Mouse (Mus musculus) embryo, embryonic 10 days (tissue): ENCODE measurements around the gene Hoxa9.

Source experiments
- DNase-seq: peaks from one replicate; pipeline ENCODE4 v3.0.0-alpha.2; 2015; ENCODE audit warnings: low spot score

Hoxa9 gene

GRCm38 (mm10) chr6:52261751-52262462 is 31.0 kb upstream of the Hoxa9 start:
- no peak for DNase-seq

- peak; percentile 51 for DNase-seq
Measured at GRCm38 (mm10) chr6:52260654-52261575, 30.0 kb upstream of the Hoxa9 start, which contains the start of gene Hoxa13. Gene Hoxa13 (minus strand): TSS chr6:52260880.

- peak; percentile 41 for DNase-seq
Measured at GRCm38 (mm10) chr6:52259811-52260261, 28.9 kb upstream of the Hoxa9 start.

- DNase-seq = no peak
Measured at GRCm38 (mm10) chr6:52259081-52259790, 28.3 kb upstream of the Hoxa9 start.

GRCm38 (mm10) chr6:52256956-52257355 is 26.1 kb upstream of the Hoxa9 start:
- peak; percentile 96 for DNase-seq

- no peak for DNase-seq
Measured at GRCm38 (mm10) chr6:52253511-52254500, 22.9 kb upstream of the Hoxa9 start.

- DNase-seq = no peak
Measured at GRCm38 (mm10) chr6:52252775-52253376, 22.0 kb upstream of the Hoxa9 start.

GRCm38 (mm10) chr6:52252016-52252774 is 21.3 kb upstream of the Hoxa9 start:
- DNase-seq = peak; percentile 58

- no peak for DNase-seq
Measured at GRCm38 (mm10) chr6:52251177-52251879, 20.4 kb upstream of the Hoxa9 start.

- no peak for DNase-seq
Measured at GRCm38 (mm10) chr6:52249826-52250225, 18.9 kb upstream of the Hoxa9 start.

- no peak for DNase-seq
Measured at GRCm38 (mm10) chr6:52249415-52249738, 18.5 kb upstream of the Hoxa9 start.

GRCm38 (mm10) chr6:52248638-52249414 is 17.9 kb upstream of the Hoxa9 start:
- DNase-seq = no peak

GRCm38 (mm10) chr6:52247766-52248637 is 17.1 kb upstream of the Hoxa9 start:
- no peak for DNase-seq

- DNase-seq = no peak
Measured at GRCm38 (mm10) chr6:52246916-52247315, 16.0 kb upstream of the Hoxa9 start.

- DNase-seq = peak; percentile 66
Measured at GRCm38 (mm10) chr6:52246403-52246803, 15.5 kb upstream of the Hoxa9 start.

- no peak for DNase-seq
Measured at GRCm38 (mm10) chr6:52245757-52246142, 14.9 kb upstream of the Hoxa9 start, which contains the start of gene Hoxa11. Gene Hoxa11 (minus strand): TSS chr6:52245810.

GRCm38 (mm10) chr6:52245040-52245756 is 14.3 kb upstream of the Hoxa9 start:
- DNase-seq = no peak
